Mouse (Mus musculus) heart, postnatal 0 days (tissue): ENCODE measurements around the gene Naa60.
A peak's percentile ranks its signal among the peaks of the same experiment; 100 is the strongest.

Experiments used
- CTCF ChIP-seq: IDR thresholded peaks from 2 replicates; pipeline ENCODE4 v1.5.1; 2016; ENCODE audit warnings: antibody characterized with exemption, control low read depth, low read depth
- EP300 ChIP-seq: IDR thresholded peaks from 2 replicates; pipeline ENCODE4 v1.6.1; 2016; ENCODE audit warnings: antibody characterized with exemption, low read depth

DNA sequence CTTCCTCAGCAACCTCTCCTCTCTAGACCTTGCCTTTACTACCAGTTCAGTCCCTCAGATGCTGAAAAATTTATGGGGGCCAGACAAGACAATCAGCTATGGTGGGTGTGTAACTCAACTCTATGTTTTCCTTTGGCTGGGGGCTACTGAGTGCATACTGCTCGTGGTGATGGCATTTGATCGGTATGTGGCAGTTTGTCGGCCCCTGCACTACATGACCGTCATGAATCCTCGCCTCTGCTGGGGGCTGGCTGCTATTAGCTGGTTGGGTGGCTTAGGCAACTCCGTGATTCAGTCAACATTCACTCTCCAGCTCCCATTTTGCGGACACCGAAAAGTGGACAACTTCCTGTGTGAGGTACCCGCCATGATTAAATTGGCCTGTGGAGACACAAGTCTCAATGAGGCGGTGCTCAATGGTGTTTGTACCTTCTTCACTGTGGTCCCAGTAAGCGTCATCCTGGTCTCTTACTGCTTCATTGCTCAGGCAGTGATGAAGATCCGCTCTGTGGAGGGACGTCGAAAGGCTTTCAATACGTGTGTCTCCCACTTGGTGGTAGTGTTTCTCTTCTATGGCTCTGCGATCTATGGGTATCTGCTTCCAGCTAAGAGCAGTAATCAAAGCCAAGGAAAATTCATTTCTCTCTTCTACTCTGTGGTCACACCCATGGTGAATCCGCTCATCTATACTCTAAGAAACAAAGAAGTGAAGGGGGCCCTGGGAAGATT, 32.9 kb upstream of the Naa60 start:
- TF ChIP-seq CTCF (peak; percentile 73), EP300 (no peak)
